Mouse (Mus musculus): ENCODE results near the gene Cpeb4. TPM values are rescaled to one million over a fixed set of nuclear protein-coding genes. Genes with fewer than 3 reads are reported as not detected.
"Not testable (repeated sequence)": the region's sequence is repeated elsewhere in the genome, so short reads cannot be mapped to it uniquely, and the experiment has no call there.

The Cpeb4 gene
- polyA plus RNA-seq, 1 experiment from 2014 or later = 37.6 TPM

- DNase-seq (ENCODE audit: low spot score) = no peak
- WGBS = 79% methylated on average over 5 of the region's 5 CpGs
- H3K36me3 ChIP-seq (replicated peaks; ENCODE audit: control insufficient read depth, insufficient read depth) = no peaks in the 10 kb centered on the region
Observed at GRCm38 (mm10) chr11:31843834-31844188, 28.2 kb upstream of the Cpeb4 start.

GRCm38 (mm10) chr11:31845111-31845510 lies 26.9 kb upstream of the Cpeb4 start:
- WGBS = 100% methylated on average over 1 of the region's 1 CpGs
- H3K9ac ChIP-seq; DNase-seq (ENCODE audit: low spot score); H3K9me3 ChIP-seq (ENCODE audit: control insufficient read depth, low read length); H3K36me3 ChIP-seq (replicated peaks; ENCODE audit: control insufficient read depth, insufficient read depth); H3K4me3 ChIP-seq (replicated peaks; ENCODE audit: low read length); H3K4me2 ChIP-seq (replicated peaks); H3K27ac ChIP-seq; ATAC-seq (ENCODE audit: low FRiP score); H3K27me3 ChIP-seq (ENCODE audit: control insufficient read depth, insufficient read depth, low read length): not testable (repeated sequence)
- peaks cover 19% of the 10 kb centered on the region for H3K4me1 ChIP-seq (replicated peaks; ENCODE audit: control insufficient read depth, insufficient read depth, low read length)

More at GRCm38 (mm10) chr11:31843834-31844188, 28.2 kb upstream of the Cpeb4 start:
- Histone ChIP-seq H3K27me3 (ENCODE audit: control insufficient read depth, insufficient read depth, low read length) (no peaks in the 10 kb centered on the region), H3K4me2 (replicated peaks) (no peak overlapping the region), H3K9me3 (ENCODE audit: control insufficient read depth, low read length) (no peaks in the 10 kb centered on the region), H3K9ac (no peak overlapping the region), H3K4me3 (replicated peaks; ENCODE audit: low read length) (no peak overlapping the region), H3K27ac (0 out of 2 replicates have a peak overlapping the region, but pooled peaks have one; percentile 11), H3K4me1 (replicated peaks; ENCODE audit: control insufficient read depth, insufficient read depth, low read length) (peaks cover 29% of the 10 kb centered on the region)
- no peak for ATAC-seq (ENCODE audit: low FRiP score)

- 21% methylated on average over 9 of the region's 9 CpGs for WGBS
- Histone ChIP-seq H3K4me2 (replicated peaks) (peak overlapping the region; percentile 13; the same call in 1 of the 2 replicates), H3K36me3 (replicated peaks; ENCODE audit: control insufficient read depth, insufficient read depth) (no peaks in the 10 kb centered on the region)
Observed at GRCm38 (mm10) chr11:31846771-31847468, 25.1 kb upstream of the Cpeb4 start.

GRCm38 (mm10) chr11:31847469-31847805 lies 24.6 kb upstream of the Cpeb4 start:
- Histone ChIP-seq H3K4me1 (replicated peaks; ENCODE audit: control insufficient read depth, insufficient read depth, low read length) (peaks cover 19% of the 10 kb centered on the region), H3K9me3 (ENCODE audit: control insufficient read depth, low read length) (no peaks in the 10 kb centered on the region), H3K36me3 (replicated peaks; ENCODE audit: control insufficient read depth, insufficient read depth) (no peaks in the 10 kb centered on the region), H3K27ac (peak overlapping the region; percentile 72), H3K4me2 (replicated peaks) (peak overlapping the region; percentile 13; the same call in 1 of the 2 replicates), H3K27me3 (ENCODE audit: control insufficient read depth, insufficient read depth, low read length) (no peaks in the 10 kb centered on the region), H3K9ac (no peak overlapping the region), H3K4me3 (replicated peaks; ENCODE audit: low read length) (no peak overlapping the region)
- WGBS = 40% methylated on average over 5 of the region's 5 CpGs
- DNase-seq (ENCODE audit: low spot score) = no peak
- ATAC-seq (ENCODE audit: low FRiP score) = peak; percentile 31

More at GRCm38 (mm10) chr11:31846771-31847468, 25.1 kb upstream of the Cpeb4 start:
- H3K9ac ChIP-seq = no peak overlapping the region
- no peaks in the 10 kb centered on the region for H3K27me3 ChIP-seq (ENCODE audit: control insufficient read depth, insufficient read depth, low read length)
- H3K4me1 ChIP-seq (replicated peaks; ENCODE audit: control insufficient read depth, insufficient read depth, low read length) = peaks cover 19% of the 10 kb centered on the region
- no peaks in the 10 kb centered on the region for H3K9me3 ChIP-seq (ENCODE audit: control insufficient read depth, low read length)
- no peak overlapping the region for H3K4me3 ChIP-seq (replicated peaks; ENCODE audit: low read length)
- ATAC-seq (ENCODE audit: low FRiP score) = peak; percentile 94
- peak; percentile 73 for DNase-seq (ENCODE audit: low spot score)
- peak overlapping the region; percentile 72 for H3K27ac ChIP-seq

GRCm38 (mm10) chr11:31848725-31849124 lies 23.3 kb upstream of the Cpeb4 start:
- Histone ChIP-seq H3K27ac (no peak overlapping the region), H3K9me3 (ENCODE audit: control insufficient read depth, low read length) (no peaks in the 10 kb centered on the region), H3K27me3 (ENCODE audit: control insufficient read depth, insufficient read depth, low read length) (no peaks in the 10 kb centered on the region), H3K4me1 (replicated peaks; ENCODE audit: control insufficient read depth, insufficient read depth, low read length) (peaks cover 16% of the 10 kb centered on the region), H3K4me2 (replicated peaks) (no peak overlapping the region), H3K36me3 (replicated peaks; ENCODE audit: control insufficient read depth, insufficient read depth) (no peaks in the 10 kb centered on the region), H3K9ac (no peak overlapping the region), H3K4me3 (replicated peaks; ENCODE audit: low read length) (no peak overlapping the region)
- ATAC-seq (ENCODE audit: low FRiP score) (no peak), DNase-seq (ENCODE audit: low spot score) (no peak)
- 75% methylated on average over 4 of the region's 4 CpGs for WGBS

GRCm38 (mm10) chr11:31850156-31850775 lies 21.7 kb upstream of the Cpeb4 start:
- H3K36me3 ChIP-seq (replicated peaks; ENCODE audit: control insufficient read depth, insufficient read depth) = no peaks in the 10 kb centered on the region
- no peak for ATAC-seq (ENCODE audit: low FRiP score)
- no peak overlapping the region for H3K27ac ChIP-seq
- no peak overlapping the region for H3K9ac ChIP-seq
- H3K4me3 ChIP-seq (replicated peaks; ENCODE audit: low read length) = no peak overlapping the region
- 90% methylated on average over 3 of the region's 3 CpGs for WGBS
- peaks cover 13% of the 10 kb centered on the region; the same call in 1 of the 2 replicates for H3K4me1 ChIP-seq (replicated peaks; ENCODE audit: control insufficient read depth, insufficient read depth, low read length)
- DNase-seq (ENCODE audit: low spot score) = no peak
- H3K27me3 ChIP-seq (ENCODE audit: control insufficient read depth, insufficient read depth, low read length) = no peaks in the 10 kb centered on the region
- no peak overlapping the region for H3K4me2 ChIP-seq (replicated peaks)
- no peaks in the 10 kb centered on the region for H3K9me3 ChIP-seq (ENCODE audit: control insufficient read depth, low read length)

GRCm38 (mm10) chr11:31850995-31851394 lies 21.0 kb upstream of the Cpeb4 start:
- no peak for ATAC-seq (ENCODE audit: low FRiP score)
- H3K4me2 ChIP-seq (replicated peaks) = no peak overlapping the region
- H3K27ac ChIP-seq = no peak overlapping the region
- H3K4me1 ChIP-seq (replicated peaks; ENCODE audit: control insufficient read depth, insufficient read depth, low read length) = peaks cover 13% of the 10 kb centered on the region; the same call in 1 of the 2 replicates
- no peaks in the 10 kb centered on the region for H3K27me3 ChIP-seq (ENCODE audit: control insufficient read depth, insufficient read depth, low read length)
- H3K9me3 ChIP-seq (ENCODE audit: control insufficient read depth, low read length) = no peaks in the 10 kb centered on the region
- no peak overlapping the region for H3K4me3 ChIP-seq (replicated peaks; ENCODE audit: low read length)
- WGBS = 77% methylated on average over 5 of the region's 5 CpGs
- no peak for DNase-seq (ENCODE audit: low spot score)
- H3K36me3 ChIP-seq (replicated peaks; ENCODE audit: control insufficient read depth, insufficient read depth) = no peaks in the 10 kb centered on the region
- no peak overlapping the region for H3K9ac ChIP-seq

GRCm38 (mm10) chr11:31851702-31852560 lies 20.1 kb upstream of the Cpeb4 start:
- no peak overlapping the region for H3K4me2 ChIP-seq (replicated peaks)
- 79% methylated on average over 4 of the region's 4 CpGs for WGBS
- H3K4me1 ChIP-seq (replicated peaks; ENCODE audit: control insufficient read depth, insufficient read depth, low read length) = peaks cover 4% of the 10 kb centered on the region; the same call in 1 of the 2 replicates
- ATAC-seq (ENCODE audit: low FRiP score) (no peak), DNase-seq (ENCODE audit: low spot score) (no peak)
- H3K9me3 ChIP-seq (ENCODE audit: control insufficient read depth, low read length) = no peaks in the 10 kb centered on the region
- no peak overlapping the region for H3K27ac ChIP-seq
- H3K9ac ChIP-seq = no peak overlapping the region
- H3K36me3 ChIP-seq (replicated peaks; ENCODE audit: control insufficient read depth, insufficient read depth) = no peaks in the 10 kb centered on the region
- H3K4me3 ChIP-seq (replicated peaks; ENCODE audit: low read length) = no peak overlapping the region
- H3K27me3 ChIP-seq (ENCODE audit: control insufficient read depth, insufficient read depth, low read length) = no peaks in the 10 kb centered on the region

GRCm38 (mm10) chr11:31854955-31855354 lies 17.1 kb upstream of the Cpeb4 start:
- Histone ChIP-seq H3K36me3 (replicated peaks; ENCODE audit: control insufficient read depth, insufficient read depth) (no peaks in the 10 kb centered on the region), H3K4me1 (replicated peaks; ENCODE audit: control insufficient read depth, insufficient read depth, low read length) (no peaks in the 10 kb centered on the region; the same call in 1 of the 2 replicates), H3K4me3 (replicated peaks; ENCODE audit: low read length) (no peak overlapping the region), H3K9me3 (ENCODE audit: control insufficient read depth, low read length) (no peaks in the 10 kb centered on the region), H3K9ac (no peak overlapping the region), H3K27ac (no peak overlapping the region), H3K27me3 (ENCODE audit: control insufficient read depth, insufficient read depth, low read length) (no peaks in the 10 kb centered on the region), H3K4me2 (replicated peaks) (no peak overlapping the region)
- ATAC-seq (ENCODE audit: low FRiP score) (no peak), DNase-seq (ENCODE audit: low spot score) (no peak)
- 80% methylated on average over 5 of the region's 5 CpGs for WGBS

All from hindbrain, embryonic 14.5 days (tissue).